Mouse (Mus musculus) heart, adult 2 months (tissue): ENCODE data around the gene Gm20388.

ENCODE experiments used
- CTCF ChIP-seq: fragments of 200-600 bp; IDR thresholded peaks from 2 replicates; pipeline ENCODE4 v1.8.1; 2022; ENCODE audit warnings: antibody characterized with exemption, mild to moderate bottlenecking, moderate library complexity
- EP300 ChIP-seq: fragments of 200-500 bp; IDR thresholded peaks from 2 replicates; pipeline ENCODE4 v1.6.1; 2011; ENCODE audit warnings: low read depth, low read length, control low read depth; ENCODE audit not compliant: insufficient read depth

- TF ChIP-seq CTCF (no peak), EP300 (no peak)
Measured at GRCm38 (mm10) chr8:122867982-122868381, 2957.3 kb downstream of the Gm20388 start.
